Mouse (Mus musculus): Measurements from ENCODE around the gene Proca1. TPM values are rescaled to one million over a fixed set of nuclear protein-coding genes. Genes with fewer than 3 reads are reported as not detected.

The Proca1 gene
- polyA plus RNA-seq (2011; ENCODE audit: insufficient read length, low read depth, missing spikeins): 0.92 and 1.7 TPM in 2 replicates

GRCm38 (mm10) chr11:78193113-78193512 is at the start of gene Proca1:
Gene Proca1, plus strand, starts transcription at chr11:78193392.
- Histone ChIP-seq H3K4me3 (ENCODE audit: insufficient read depth, low read length) (no peak within 1 kb of the TSS), H3K27ac (ENCODE audit: insufficient read depth, low read length) (no peak within 1 kb of the TSS), H3K4me1 (ENCODE audit: control insufficient read depth, insufficient read depth, low read length) (peaks cover 5% of the 10 kb centered on the region; the same call in 1 of the 2 replicates)
- TF ChIP-seq CTCF (IDR thresholded peaks at IDR 0.05; ENCODE audit: borderline replicate concordance, insufficient read depth, low read length): no peak
- TF ChIP-seq POLR2A (IDR thresholded peaks at IDR 0.05; ENCODE audit: low read depth, low read length): no peak; the same call in 1 of the 2 replicates

GRCm38 (mm10) chr11:78143520-78143919 is 49.7 kb upstream of the Proca1 start:
- no peak overlapping the region for H3K27ac ChIP-seq (ENCODE audit: insufficient read depth, low read length)
- no peak for TF ChIP-seq POLR2A (IDR thresholded peaks at IDR 0.05; ENCODE audit: low read depth, low read length)
- no peak for TF ChIP-seq CTCF (IDR thresholded peaks at IDR 0.05; ENCODE audit: borderline replicate concordance, insufficient read depth, low read length)
- 0 out of 2 replicates have a peak, but pooled peaks cover 4% of the 10 kb centered on the region for H3K4me1 ChIP-seq (ENCODE audit: control insufficient read depth, insufficient read depth, low read length)
- H3K4me3 ChIP-seq (ENCODE audit: insufficient read depth, low read length): no peak overlapping the region

- Histone ChIP-seq H3K27ac (ENCODE audit: insufficient read depth, low read length) (no peak overlapping the region), H3K4me1 (ENCODE audit: control insufficient read depth, insufficient read depth, low read length) (0 out of 2 replicates have a peak, but pooled peaks cover 4% of the 10 kb centered on the region), H3K4me3 (ENCODE audit: insufficient read depth, low read length) (no peak overlapping the region)
- TF ChIP-seq POLR2A (IDR thresholded peaks at IDR 0.05; ENCODE audit: low read depth, low read length) (no peak), CTCF (IDR thresholded peaks at IDR 0.05; ENCODE audit: borderline replicate concordance, insufficient read depth, low read length) (peak; percentile 26; the same call in 1 of the 2 replicates)
Measured at GRCm38 (mm10) chr11:78146168-78146567, 47.0 kb upstream of the Proca1 start.

- H3K4me3 ChIP-seq (ENCODE audit: insufficient read depth, low read length): no peak overlapping the region
- TF ChIP-seq POLR2A (IDR thresholded peaks at IDR 0.05; ENCODE audit: low read depth, low read length): no peak
- TF ChIP-seq CTCF (IDR thresholded peaks at IDR 0.05; ENCODE audit: borderline replicate concordance, insufficient read depth, low read length): no peak
- peak overlapping the region; percentile 28; the same call in 1 of the 2 replicates for H3K27ac ChIP-seq (ENCODE audit: insufficient read depth, low read length)
- H3K4me1 ChIP-seq (ENCODE audit: control insufficient read depth, insufficient read depth, low read length): 0 out of 2 replicates have a peak, but pooled peaks cover 4% of the 10 kb centered on the region
Measured at GRCm38 (mm10) chr11:78146707-78147543, 46.3 kb upstream of the Proca1 start.

DNA sequence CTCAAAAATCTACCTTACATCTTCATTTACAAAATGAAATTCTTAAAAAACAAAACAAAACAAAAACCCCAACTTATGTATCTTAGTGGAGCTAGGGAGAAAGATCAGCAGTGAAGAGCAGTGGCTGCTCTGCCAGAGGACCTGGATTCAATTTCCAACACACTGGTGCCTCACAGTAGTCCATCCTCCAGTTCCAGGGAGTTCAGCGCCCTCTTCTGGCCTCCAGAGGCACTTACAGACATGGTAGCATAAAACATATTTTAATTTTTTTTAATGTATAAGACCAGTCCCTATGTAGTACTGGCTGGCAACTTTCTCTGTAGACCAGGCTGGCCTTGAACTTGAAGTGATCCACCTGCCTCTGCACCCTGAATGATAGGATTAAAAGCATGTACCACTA is 42.0 kb upstream of the Proca1 start:
- TF ChIP-seq CTCF (IDR thresholded peaks at IDR 0.05; ENCODE audit: borderline replicate concordance, insufficient read depth, low read length) (peak; percentile 39; the same call in 1 of the 2 replicates), POLR2A (IDR thresholded peaks at IDR 0.05; ENCODE audit: low read depth, low read length) (no peak)
- Histone ChIP-seq H3K27ac (ENCODE audit: insufficient read depth, low read length) (no peak overlapping the region), H3K4me1 (ENCODE audit: control insufficient read depth, insufficient read depth, low read length) (0 out of 2 replicates have a peak, but pooled peaks cover 9% of the 10 kb centered on the region)

DNA sequence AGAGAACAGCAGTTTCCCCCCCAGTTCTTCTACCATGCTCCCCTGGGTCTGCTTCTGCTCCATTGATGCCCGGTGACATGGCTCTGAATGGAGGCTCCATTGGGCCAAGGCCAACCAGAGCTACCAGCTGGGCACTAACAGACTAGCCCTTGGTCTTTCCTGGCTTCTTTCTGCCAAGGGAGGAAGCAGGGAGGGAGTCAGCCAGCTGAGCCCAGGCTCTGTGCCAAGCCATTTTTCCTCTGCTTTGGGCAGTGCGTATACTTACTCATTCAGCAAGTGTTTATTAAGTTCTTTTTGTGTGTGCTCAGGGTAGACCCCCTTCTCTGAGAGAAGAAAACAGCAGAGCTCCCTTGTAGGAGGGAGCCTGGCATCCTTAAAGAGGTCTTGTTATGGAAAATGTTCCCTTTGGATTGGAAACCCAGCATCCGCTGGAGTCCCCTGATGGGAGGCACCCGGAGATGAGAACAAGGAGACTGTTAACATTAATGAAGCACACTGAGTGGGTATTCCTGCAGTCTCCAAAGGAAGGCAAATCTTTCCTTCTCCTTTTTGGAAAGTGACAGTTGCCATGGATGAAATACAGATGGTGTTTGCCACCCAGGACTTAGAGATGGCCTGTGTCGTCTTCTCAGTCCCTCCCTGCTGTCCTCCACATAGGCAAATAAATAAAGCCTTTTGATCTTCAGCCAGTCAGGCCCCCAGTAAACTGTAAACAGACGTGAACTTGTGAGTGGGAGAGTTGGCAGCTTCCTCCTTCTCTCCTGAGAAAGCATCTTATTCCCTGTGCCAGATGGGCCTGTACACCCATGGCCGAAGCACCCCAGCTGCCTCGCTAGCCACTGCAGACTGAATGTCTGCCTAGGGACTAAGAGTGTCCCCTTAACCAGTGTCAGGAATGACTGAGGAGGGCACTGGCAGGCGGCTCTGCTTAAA is 40.6 kb upstream of the Proca1 start:
- H3K27ac ChIP-seq (ENCODE audit: insufficient read depth, low read length): no peak overlapping the region; the same call in 1 of the 2 replicates
- TF ChIP-seq POLR2A (IDR thresholded peaks at IDR 0.05; ENCODE audit: low read depth, low read length): no peak
- TF ChIP-seq CTCF (IDR thresholded peaks at IDR 0.05; ENCODE audit: borderline replicate concordance, insufficient read depth, low read length): no peak
- no peak overlapping the region for H3K4me3 ChIP-seq (ENCODE audit: insufficient read depth, low read length)
- H3K4me1 ChIP-seq (ENCODE audit: control insufficient read depth, insufficient read depth, low read length): 0 out of 2 replicates have a peak, but pooled peaks cover 5% of the 10 kb centered on the region

More for the DNA sequence above, 42.0 kb upstream of the Proca1 start:
- no peak overlapping the region for H3K4me3 ChIP-seq (ENCODE audit: insufficient read depth, low read length)

DNA sequence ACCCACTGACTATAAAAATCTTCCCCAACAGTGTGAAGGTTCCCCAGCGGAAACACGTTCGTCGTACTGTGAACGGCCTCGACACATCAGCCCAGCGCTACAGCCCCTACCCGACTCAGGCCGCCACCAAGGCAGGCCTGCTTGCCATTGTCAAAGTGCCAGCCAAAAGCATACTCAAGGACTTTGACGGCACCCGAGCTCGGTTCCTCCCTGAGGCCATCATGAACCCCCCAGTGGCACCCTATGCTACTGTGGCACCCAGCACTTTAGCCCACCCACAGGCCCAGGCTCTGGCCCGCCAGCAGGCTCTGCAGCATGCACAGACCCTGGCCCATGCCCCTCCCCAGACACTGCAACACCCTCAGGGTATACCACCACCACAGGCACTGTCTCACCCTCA is 39.4 kb upstream of the Proca1 start:
- TF ChIP-seq CTCF (IDR thresholded peaks at IDR 0.05; ENCODE audit: borderline replicate concordance, insufficient read depth, low read length): no peak
- no peak for TF ChIP-seq POLR2A (IDR thresholded peaks at IDR 0.05; ENCODE audit: low read depth, low read length)
- H3K27ac ChIP-seq (ENCODE audit: insufficient read depth, low read length): no peak overlapping the region
- no peak overlapping the region for H3K4me3 ChIP-seq (ENCODE audit: insufficient read depth, low read length)
- H3K4me1 ChIP-seq (ENCODE audit: control insufficient read depth, insufficient read depth, low read length): 0 out of 2 replicates have a peak, but pooled peaks cover 5% of the 10 kb centered on the region

DNA sequence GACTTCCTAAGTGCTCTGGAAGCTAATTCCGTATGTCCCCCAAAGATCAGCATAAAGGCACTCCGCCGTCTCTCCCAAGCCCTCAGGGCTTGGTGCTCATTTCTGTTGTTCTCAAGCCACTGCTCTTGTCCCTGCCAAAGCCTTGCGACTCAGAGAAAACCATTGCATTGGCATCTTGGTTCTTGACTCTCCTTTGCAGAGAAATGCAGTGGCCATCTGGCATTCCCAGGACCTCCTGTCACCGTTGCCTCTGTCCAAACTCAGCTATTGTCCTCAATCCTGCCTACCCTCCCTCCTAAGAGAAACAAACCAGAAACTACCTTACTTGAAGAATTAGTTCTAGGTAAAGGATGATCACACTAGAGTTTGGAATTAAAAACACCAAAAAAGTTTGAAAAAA is 37.5 kb upstream of the Proca1 start:
- 0 out of 2 replicates have a peak, but pooled peaks cover 5% of the 10 kb centered on the region for H3K4me1 ChIP-seq (ENCODE audit: control insufficient read depth, insufficient read depth, low read length)
- H3K27ac ChIP-seq (ENCODE audit: insufficient read depth, low read length): no peak overlapping the region
- H3K4me3 ChIP-seq (ENCODE audit: insufficient read depth, low read length): no peak overlapping the region
- TF ChIP-seq POLR2A (IDR thresholded peaks at IDR 0.05; ENCODE audit: low read depth, low read length) (no peak), CTCF (IDR thresholded peaks at IDR 0.05; ENCODE audit: borderline replicate concordance, insufficient read depth, low read length) (no peak)

DNA sequence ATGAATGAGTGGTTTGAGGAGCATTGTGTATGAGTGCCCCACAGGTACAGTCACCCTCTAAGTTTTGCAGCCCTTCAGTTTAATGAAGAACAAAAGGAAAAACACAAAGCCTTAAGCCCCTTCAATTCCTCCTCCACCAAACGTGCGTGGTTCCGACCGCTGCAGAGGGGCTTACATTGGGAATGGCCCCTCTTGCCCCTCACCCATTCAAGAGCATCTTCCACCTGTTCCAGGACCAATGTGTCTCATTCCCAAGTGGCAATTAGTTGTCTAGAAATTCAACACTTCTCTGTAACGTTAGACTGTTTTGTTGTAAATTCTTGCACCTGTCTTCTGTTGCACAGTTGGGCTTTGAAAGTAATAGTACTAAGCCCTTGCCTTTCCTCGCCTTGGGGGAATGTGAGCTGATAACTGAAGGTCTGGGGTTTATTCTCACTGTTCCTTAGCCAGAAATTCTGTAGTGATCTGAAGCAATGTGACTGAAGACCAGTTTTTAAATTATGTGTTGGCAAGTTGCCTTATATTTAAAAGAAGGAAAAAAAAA is 37.0 kb upstream of the Proca1 start:
- TF ChIP-seq POLR2A (IDR thresholded peaks at IDR 0.05; ENCODE audit: low read depth, low read length) (no peak), CTCF (IDR thresholded peaks at IDR 0.05; ENCODE audit: borderline replicate concordance, insufficient read depth, low read length) (no peak)
- Histone ChIP-seq H3K4me1 (ENCODE audit: control insufficient read depth, insufficient read depth, low read length) (0 out of 2 replicates have a peak, but pooled peaks cover 5% of the 10 kb centered on the region), H3K27ac (ENCODE audit: insufficient read depth, low read length) (no peak overlapping the region)

More for the DNA sequence above, 37.0 kb upstream of the Proca1 start:
- no peak overlapping the region for H3K4me3 ChIP-seq (ENCODE audit: insufficient read depth, low read length)
